Mouse (Mus musculus): ENCODE results near the gene Defb28.

GRCm38 (mm10) chr2:152481726-152482125, 36.3 kb upstream of the Defb28 start:
- TF ChIP-seq POLR2A (IDR thresholded peaks at IDR 0.05; ENCODE audit: control insufficient read depth, extremely low read depth, insufficient read depth, low read length, poor library complexity), result no peak
- no peak for TF ChIP-seq CTCF (IDR thresholded peaks at IDR 0.05; ENCODE audit: borderline replicate concordance, control insufficient read depth, extremely low read depth, insufficient read depth, low read length, poor library complexity)
